Mouse (Mus musculus): ENCODE measurements around the gene Gm29776. TPM values are rescaled to one million over a fixed set of nuclear protein-coding genes. Genes with fewer than 3 reads are reported as not detected.

Gm29776 gene
- total RNA-seq, 2 experiments from 2014 or later, result not detected

DNA sequence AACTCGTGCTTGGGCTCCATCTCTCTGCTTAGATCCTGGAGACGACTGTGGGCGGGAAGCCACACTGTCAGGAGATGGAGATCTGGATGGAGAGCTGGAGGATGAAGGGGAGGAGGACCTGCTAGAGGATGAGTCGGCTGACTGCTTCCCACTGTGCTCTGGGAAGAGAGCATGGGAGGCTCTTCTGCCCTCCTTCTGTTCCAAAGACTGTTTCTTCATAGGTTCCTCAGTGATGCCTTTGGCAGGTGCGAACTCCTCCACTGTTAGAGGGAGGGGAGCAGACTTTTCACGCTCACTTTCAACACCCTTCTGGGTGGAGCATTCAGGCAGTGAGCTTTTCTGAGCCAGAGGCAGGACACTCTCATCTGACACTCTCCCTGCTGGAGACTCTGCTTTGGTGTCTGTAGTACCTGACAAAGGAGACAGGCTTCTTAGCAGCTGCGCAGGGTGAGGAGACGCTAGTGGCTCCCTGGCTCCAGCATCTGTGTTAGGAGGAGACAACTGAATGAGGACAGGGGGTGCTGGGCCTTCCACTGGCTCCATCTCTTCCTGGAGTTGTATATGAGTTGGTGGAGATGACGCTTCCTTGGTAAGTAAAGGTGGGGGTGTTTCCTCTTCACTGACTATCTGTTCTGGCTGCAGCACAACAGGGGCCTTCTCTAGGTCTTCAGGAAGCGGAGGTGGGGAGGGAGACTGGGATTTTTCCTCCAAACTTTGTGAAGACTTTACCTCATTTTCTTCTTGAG is 34.0 kb downstream of the Gm29776 start:
- no peak for DNase-seq
- intact Hi-C loops (cut with DNase I; ENCODE audit: low total_unique reads), result no loop called here

DNA sequence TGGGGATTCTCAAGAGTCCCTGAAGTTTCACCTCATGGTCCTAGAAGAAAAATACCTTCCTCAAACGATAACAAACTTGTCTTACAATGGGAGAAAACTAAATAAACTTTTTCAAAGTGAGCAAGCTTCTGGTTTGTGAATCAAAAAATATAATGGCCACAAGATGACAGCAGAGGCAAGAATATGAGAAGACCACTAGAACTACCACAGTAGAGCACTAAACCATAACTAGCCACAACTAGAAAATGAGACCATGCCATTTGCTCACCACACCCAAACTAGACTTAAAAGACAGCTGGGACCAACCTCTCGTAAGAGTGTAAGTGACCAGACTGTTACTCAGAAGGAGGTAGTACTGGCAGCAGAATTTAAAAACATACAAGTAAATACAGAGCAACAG is 38.6 kb downstream of the Gm29776 start:
- DNase-seq, result no peak
- intact Hi-C loops (cut with DNase I; ENCODE audit: low total_unique reads), result no loop called here

DNA sequence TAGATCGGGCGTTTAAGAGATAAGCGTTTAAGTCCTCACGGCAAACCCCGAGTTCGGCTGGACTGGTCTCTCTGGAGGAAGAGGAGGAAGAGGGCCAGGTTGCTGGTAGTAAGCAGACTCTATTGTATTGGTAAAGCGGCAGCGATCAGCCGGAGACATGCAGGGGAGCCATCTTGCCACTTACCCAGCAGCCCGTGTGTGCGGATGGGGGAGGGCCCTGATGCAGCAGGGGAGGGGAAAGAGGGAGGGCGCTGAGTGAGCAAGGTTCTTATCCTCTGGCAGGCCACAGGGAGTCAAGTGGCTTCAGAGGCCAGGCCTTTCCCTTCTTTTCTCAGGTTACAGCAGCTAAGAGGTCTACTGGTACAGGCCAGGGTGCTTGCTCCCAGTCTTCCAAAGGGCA is 45.1 kb downstream of the Gm29776 start:
- peak; percentile 86 for DNase-seq
- intact Hi-C loops (cut with DNase I; ENCODE audit: low total_unique reads), result loop anchor here (5.0 kb wide), 1 partner anchor 49 kb away; no protein-coding TSS in a partner anchor

DNA sequence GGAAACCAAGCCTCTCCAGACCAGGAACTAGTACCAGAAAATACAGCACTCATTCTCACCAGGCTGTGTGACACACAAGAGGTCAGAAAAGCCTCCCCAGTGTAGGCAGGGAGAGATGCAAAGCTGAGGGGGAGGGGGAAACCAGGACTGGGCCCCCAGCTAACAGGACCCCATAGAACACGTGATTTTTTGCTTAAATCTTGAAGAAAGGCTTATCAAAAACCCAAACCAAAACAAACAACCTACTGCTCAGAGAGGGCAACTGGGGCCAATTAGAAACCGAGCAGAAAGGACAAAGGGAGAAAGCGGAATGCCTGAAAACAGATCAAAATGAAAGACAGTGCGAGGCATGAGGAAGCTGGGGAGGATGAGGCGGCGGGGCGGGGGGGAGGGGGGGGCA is 45.8 kb downstream of the Gm29776 start:
- intact Hi-C loops (cut with DNase I; ENCODE audit: low total_unique reads), result loop anchor here (5.0 kb wide), 1 partner anchor 50 kb away; no protein-coding TSS in a partner anchor
- DNase-seq, result no peak

DNA sequence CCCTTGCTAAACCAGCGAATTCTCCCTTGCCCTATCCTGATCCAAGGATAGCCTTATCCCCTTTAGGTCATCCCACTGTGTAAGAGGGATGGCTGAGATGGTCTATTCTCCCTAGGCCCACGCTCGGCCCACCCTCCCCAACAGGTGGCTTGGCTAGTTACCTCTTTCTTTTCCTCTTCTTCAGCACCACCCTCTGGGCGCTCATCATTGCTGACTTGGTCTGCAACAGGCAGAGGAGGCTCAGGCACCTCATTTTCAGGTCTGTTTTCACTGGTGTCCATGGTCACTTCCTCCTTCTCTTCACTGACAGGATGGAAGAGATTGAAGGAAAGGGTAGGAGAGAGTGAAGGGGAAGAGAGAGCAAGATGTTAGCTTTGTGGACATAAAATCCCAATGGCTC is 47.1 kb downstream of the Gm29776 start:
- intact Hi-C loops (cut with DNase I; ENCODE audit: low total_unique reads), result loop anchor here (5.0 kb wide), 1 partner anchor 51 kb away; no protein-coding TSS in a partner anchor
- DNase-seq, result no peak

DNA sequence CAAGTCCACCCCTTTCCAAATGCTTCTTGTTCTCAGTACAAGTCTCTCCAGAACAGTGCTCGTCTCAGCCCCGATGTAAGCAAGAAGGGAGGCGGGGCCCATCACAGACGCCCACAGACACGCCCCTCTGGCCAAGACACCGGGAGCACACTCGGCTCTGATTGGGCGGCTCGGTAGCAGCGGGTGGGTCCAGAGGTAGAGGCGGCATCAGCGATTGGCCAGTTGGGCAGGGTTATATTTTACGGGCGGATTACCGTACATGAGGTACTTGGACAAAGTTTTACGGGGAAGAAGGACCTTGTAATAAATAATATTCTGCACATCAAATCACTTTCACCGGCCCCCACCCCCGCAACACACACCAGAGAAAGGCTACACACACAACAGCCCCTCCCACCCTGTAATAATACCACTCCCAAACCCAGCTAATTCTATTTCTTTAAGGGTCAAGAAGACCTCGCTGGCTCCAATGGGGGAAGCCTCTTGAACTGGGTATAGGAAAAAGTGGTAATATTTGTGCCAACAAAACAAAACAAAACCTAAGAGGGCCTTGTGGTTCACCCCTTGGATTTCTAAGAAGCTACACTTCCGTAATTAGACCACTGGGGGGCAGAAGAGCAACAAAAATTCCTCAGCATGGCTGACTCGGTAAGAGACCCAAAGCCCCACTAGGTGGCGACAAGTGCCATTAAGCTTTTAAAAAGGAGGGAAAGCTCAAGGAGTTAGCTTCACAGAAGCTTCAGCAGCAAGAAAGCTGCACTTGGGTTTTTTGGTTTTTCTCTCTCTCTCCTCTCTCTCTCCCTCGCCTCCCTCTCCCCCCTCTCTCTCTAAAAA is 47.8 kb downstream of the Gm29776 start:
- intact Hi-C loops (cut with DNase I; ENCODE audit: low total_unique reads), result loop anchor here (5.0 kb wide), 1 partner anchor 51 kb away; no protein-coding TSS in a partner anchor

DNA sequence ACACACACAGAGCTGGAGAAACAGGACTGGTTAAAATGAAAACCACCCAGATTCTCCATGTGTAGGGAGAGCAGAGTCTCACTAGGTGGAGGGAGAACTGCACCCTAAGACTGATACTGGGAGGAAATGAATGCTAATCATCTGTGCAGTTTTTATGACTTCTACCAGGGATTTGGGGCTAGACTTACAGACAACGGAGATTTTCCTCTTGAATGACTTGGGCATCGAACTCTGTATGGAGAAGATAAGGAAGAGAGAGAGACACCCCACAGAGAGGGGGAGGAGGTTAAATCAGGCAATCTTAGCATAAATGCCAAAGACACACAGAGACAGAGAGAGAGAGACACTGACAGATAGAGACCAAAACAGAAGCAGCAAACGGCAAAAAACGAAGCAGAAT is 50.7 kb downstream of the Gm29776 start:
- intact Hi-C loops (cut with DNase I; ENCODE audit: low total_unique reads), result no loop called here
- DNase-seq, result no peak

More for the DNA sequence above, 47.8 kb downstream of the Gm29776 start:
- DNase-seq, result peak; percentile 80

DNA sequence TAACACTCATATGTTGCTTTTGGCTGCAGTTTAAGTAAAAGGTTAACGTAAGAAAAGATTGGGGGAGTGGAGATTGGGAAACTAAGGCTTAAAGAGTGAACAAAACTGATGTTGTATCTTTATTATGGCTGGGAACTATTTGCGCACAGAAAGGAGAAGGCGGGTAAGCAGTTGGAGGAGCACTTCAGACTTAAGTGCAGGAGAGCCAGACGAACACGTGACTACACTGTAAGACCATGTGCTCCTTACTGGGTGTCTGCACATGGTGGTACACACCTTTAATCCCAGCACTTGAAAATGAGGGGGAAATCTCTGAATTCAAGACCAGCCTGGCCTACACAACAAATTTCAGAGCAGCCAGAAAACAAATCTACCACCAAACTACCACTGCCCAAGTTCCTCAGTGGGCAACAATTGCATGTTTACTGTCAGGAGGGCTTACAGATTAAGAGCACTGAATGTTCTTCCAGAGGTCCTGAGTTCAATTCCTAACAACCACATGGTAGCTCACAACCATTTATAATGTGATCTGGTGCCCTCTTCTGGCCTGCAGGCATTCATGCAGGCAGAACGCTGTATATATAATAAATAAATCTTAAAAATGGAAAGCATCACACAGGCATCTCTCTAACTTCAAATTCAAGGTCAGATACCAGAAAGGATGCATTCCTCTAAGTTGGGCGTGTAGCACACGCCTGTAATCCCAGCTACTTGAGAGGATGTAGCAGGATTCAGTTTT is 51.6 kb downstream of the Gm29776 start:
- intact Hi-C loops (cut with DNase I; ENCODE audit: low total_unique reads), result no loop called here
- DNase-seq, result no peak

DNA sequence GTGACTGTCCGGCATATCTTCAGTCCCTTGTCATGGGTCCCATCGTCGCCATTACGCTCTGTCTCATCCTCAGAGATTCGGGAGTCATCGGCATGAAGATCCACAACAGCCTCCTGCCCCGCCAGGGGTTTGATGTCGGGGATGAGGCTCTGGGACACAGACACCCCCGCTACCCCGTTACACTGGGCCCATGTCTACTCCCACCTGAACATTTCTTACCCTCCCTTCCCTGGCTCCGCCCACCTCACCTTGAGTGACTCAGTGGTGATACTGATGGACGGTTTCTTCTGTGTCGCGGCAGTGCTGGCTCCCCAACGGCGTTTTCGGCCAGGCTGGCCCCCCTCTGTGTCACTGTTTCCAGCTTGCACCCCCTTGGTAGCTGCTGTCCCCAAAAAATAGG is 52.2 kb downstream of the Gm29776 start:
- intact Hi-C loops (cut with DNase I; ENCODE audit: low total_unique reads), result no loop called here

DNA sequence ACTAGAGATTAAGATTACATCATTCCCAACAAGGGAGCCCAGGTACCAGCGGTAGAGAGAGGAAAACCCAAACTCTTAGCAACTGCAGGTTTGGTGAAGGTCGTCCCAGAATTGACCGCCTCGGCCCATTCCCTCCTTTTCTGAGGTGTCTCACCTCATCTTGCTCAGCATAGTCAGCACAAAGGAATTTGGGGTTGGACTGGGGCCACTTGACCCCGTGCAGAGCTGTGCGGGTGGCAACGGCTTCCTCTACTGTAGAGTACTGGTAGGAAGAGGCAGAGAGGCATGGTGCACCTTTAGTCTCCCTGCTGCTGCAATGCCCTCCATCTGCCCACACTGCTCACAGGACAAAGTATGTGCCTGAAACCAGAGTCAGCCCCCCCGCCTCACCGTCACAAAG is 54.3 kb downstream of the Gm29776 start:
- no peak for DNase-seq
- intact Hi-C loops (cut with DNase I; ENCODE audit: low total_unique reads), result loop anchor here (5.0 kb wide), 1 partner anchor 77 kb away; no protein-coding TSS in a partner anchor

More for the DNA sequence above, 52.2 kb downstream of the Gm29776 start:
- DNase-seq, result no peak

DNA sequence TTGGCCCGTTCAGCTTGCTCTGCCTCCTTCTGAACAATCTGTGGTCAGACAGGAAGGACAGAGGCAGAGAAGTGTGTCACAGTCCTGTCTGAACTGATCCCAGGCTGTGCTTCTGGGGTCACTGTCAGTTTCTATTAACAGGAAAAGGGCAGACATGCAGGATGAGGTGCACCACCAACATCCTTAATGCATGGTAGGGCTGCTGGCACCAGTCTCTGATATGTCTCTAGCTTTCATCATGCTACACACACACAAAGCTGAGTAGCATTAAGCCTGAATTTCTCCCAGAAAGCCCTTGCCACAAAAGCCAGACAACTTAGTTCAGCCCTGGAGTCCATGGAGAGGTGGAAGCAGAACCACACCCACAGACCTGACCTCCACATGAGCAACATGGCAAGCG is 55.6 kb downstream of the Gm29776 start:
- intact Hi-C loops (cut with DNase I; ENCODE audit: low total_unique reads), result loop anchor here (5.0 kb wide), 1 partner anchor 76 kb away; no protein-coding TSS in a partner anchor
- no peak for DNase-seq

Small RNA genes lying within 50 kb of the gene (microRNA-seq; reads per million reads assigned to microRNA genes)
- 0 to 1.0 reads per million in 2 experiments for gene Mir6948

Other genes with a start within 250 kb of the Gm29776 start
- gene Lrp10, start 234.7 kb downstream of the Gm29776 start, total RNA-seq (2021), result 10 to 100 TPM; 33.5 to 37.2 TPM
- gene Rem2, start 222.7 kb downstream of the Gm29776 start, total RNA-seq (2021), result not detected
- gene Prmt5, start 181.3 kb downstream of the Gm29776 start, total RNA-seq (2021), result 10 to 100 TPM; 27.9 to 28.9 TPM
- gene Haus4, start 144.2 kb downstream of the Gm29776 start, total RNA-seq (2021), result 1 to 10 TPM; 5.8 to 6.5 TPM
- gene Ajuba, start 121.3 kb downstream of the Gm29776 start, total RNA-seq (2021), result 1 to 10 TPM; 5.7 to 5.8 TPM
- 1 to 10 TPM; 2.9 to 3.3 TPM for gene 4931414P19Rik, start 92.8 kb downstream of the Gm29776 start, total RNA-seq (2021)
- 100 to 1,000 TPM; 196 to 203 TPM for gene Psmb5, start 80.8 kb downstream of the Gm29776 start, total RNA-seq (2021)
- not detected for gene Psmb11, start 77.4 kb downstream of the Gm29776 start, total RNA-seq (2021)
- gene Gm17606, start 57.9 kb downstream of the Gm29776 start, total RNA-seq (2021), result not detected
- under 1 TPM; 0.53 to 0.55 TPM for gene Cdh24, start 57.5 kb downstream of the Gm29776 start, total RNA-seq (2021)
- 10 to 100 TPM; 10.1 to 11.8 TPM for gene 1700123O20Rik, start 12.6 kb downstream of the Gm29776 start, total RNA-seq (2021)
- 10 to 100 TPM; 68.1 to 73.8 TPM for gene Acin1, start 11.9 kb downstream of the Gm29776 start, total RNA-seq (2021)
- not detected for gene Cebpe, start 13.3 kb upstream of the Gm29776 start, total RNA-seq (2021)
- 10 to 100 TPM in 1 of 2 experiments, 1 to 10 TPM in 1; 7.5 to 18.5 TPM for gene Slc7a8, start 83.1 kb upstream of the Gm29776 start, total RNA-seq (2021)
- gene Rnf212b, start 115.3 kb upstream of the Gm29776 start, total RNA-seq (2021), result under 1 TPM in 1 of 2 experiments, not detected in 1; 0.29 TPM
- 1 to 10 TPM; 6.1 to 8.1 TPM for gene Homez, start 172.1 kb upstream of the Gm29776 start, total RNA-seq (2021)
- 1 to 10 TPM; 2.8 to 6.8 TPM for gene Ppp1r3e, start 178.7 kb upstream of the Gm29776 start, total RNA-seq (2021)
- 10 to 100 TPM; 19.9 to 21.0 TPM for gene Bcl2l2, start 184.5 kb upstream of the Gm29776 start, total RNA-seq (2021)
- 1 to 10 TPM; 3.1 to 3.6 TPM for gene Gm20521, start 184.6 kb upstream of the Gm29776 start, total RNA-seq (2021)
- gene Pabpn1, start 193.7 kb upstream of the Gm29776 start, total RNA-seq (2021), result 10 to 100 TPM; 56.6 to 57.4 TPM
- gene Slc22a17, start 214.3 kb upstream of the Gm29776 start, total RNA-seq (2021), result 1 to 10 TPM; 5.4 to 6.3 TPM
- 1 to 10 TPM; 5.1 to 7.4 TPM for gene Efs, start 227.3 kb upstream of the Gm29776 start, total RNA-seq (2021)
- gene Il25, start 233.9 kb upstream of the Gm29776 start, total RNA-seq (2021), result not detected
- 1 to 10 TPM in 1 of 2 experiments, under 1 TPM in 1; 0.71 to 3.1 TPM for gene Cmtm5, start 237.4 kb upstream of the Gm29776 start, total RNA-seq (2021)